Mouse (Mus musculus) midbrain, embryonic 15.5 days (tissue): ENCODE measurements at regions not wholly inside any gene's neighbourhood (a gene's known extent, or its start where the extent isn't known, plus 50 kb on each side); places are given as distances from the start of the nearest gene placed in this dataset.
A peak's percentile ranks its signal among the peaks of the same experiment; 100 is the strongest.

Source experiments
- ATAC-seq: fragments of 200-750 bp; cut with Nextera tagmentation; replicated peaks from 2 replicates; pipeline ENCODE4 v1.8.0; 2017; ENCODE audit warnings: moderate TSS enrichment
- H3K27ac ChIP-seq: fragments of 300-500 bp; sonication (generic); 2 replicates; pipeline ENCODE4 v1.5.1; 2015; ENCODE audit warnings: mild to moderate bottlenecking, inconsistent platforms
- H3K27me3 ChIP-seq: fragments of 300-500 bp; sonication (generic); replicated peaks from 2 replicates; pipeline ENCODE4 v1.6.1; 2015; ENCODE audit warnings: inconsistent platforms
- H3K36me3 ChIP-seq: fragments of 300-500 bp; sonication (generic); replicated peaks from 2 replicates; pipeline ENCODE4 v1.6.1; 2015; ENCODE audit warnings: inconsistent platforms
- H3K4me1 ChIP-seq: fragments of 300-500 bp; sonication (generic); 2 replicates; pipeline ENCODE4 v1.6.1; 2015; ENCODE audit warnings: inconsistent platforms
- H3K4me2 ChIP-seq: fragments of 300-500 bp; sonication (generic); 2 replicates; pipeline ENCODE4 v1.6.1; 2015; ENCODE audit warnings: inconsistent platforms, mild to moderate bottlenecking, moderate library complexity
- H3K4me3 ChIP-seq: fragments of 300-500 bp; sonication (generic); 2 replicates; pipeline ENCODE4 v1.5.1; 2015; ENCODE audit warnings: mild to moderate bottlenecking, inconsistent platforms
- H3K9ac ChIP-seq: fragments of 300-500 bp; sonication (generic); 2 replicates; pipeline ENCODE4 v1.6.1; 2015; ENCODE audit warnings: mild to moderate bottlenecking, inconsistent platforms
- H3K9me3 ChIP-seq: fragments of 300-500 bp; sonication (generic); 2 replicates; pipeline ENCODE4 v1.6.1; 2016; ENCODE audit warnings: inconsistent platforms
- WGBS: fragments of 180-500 bp; shearing (Covaris S2); methylation state at CpG from one replicate; pipeline ENCODE4 v1.1.7; 2015; ENCODE audit warnings: mixed read lengths; 5-methylcytosine and 5-hydroxymethylcytosine counted together

DNA sequence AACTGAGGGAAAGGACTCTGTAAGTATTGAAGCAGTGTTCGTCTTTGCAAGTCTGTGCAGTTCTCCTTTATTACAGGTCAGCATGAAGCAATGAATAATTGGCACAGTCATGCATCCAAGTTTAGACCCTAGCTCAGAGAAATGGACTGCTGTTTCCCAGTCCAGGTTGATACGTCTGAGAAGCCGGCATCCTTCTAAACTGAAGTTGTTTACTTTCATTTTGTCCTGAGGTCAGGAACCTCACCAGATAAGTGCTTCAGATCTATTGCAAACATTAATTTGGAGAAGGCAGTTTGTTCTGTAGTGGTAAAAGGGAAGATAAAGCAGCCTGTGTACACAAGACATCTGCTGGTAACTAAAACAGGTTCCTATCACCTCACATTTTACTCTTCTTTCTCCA, 1165.6 kb upstream of the Tenm4 start:
- Histone ChIP-seq H3K9ac (no peak overlapping the region), H3K4me3 (no peak overlapping the region), H3K36me3 (no peaks in the 10 kb centered on the region), H3K4me1 (no peaks in the 10 kb centered on the region), H3K27me3 (no peaks in the 10 kb centered on the region), H3K4me2 (no peak overlapping the region), H3K9me3 (no peaks in the 10 kb centered on the region), H3K27ac (no peak overlapping the region)
- no peak for ATAC-seq
- 62% methylated on average over 3 of the region's 3 CpGs for WGBS

GRCm38 (mm10) chr7:95008896-95009430, 1162.1 kb upstream of the Tenm4 start:
- Histone ChIP-seq H3K4me2 (no peak overlapping the region), H3K4me3 (no peak overlapping the region), H3K27me3 (no peaks in the 10 kb centered on the region), H3K36me3 (no peaks in the 10 kb centered on the region), H3K4me1 (no peaks in the 10 kb centered on the region), H3K9ac (no peak overlapping the region), H3K9me3 (no peaks in the 10 kb centered on the region), H3K27ac (no peak overlapping the region)
- WGBS, result 80% methylated on average over 6 of the region's 6 CpGs
- no peak for ATAC-seq

DNA sequence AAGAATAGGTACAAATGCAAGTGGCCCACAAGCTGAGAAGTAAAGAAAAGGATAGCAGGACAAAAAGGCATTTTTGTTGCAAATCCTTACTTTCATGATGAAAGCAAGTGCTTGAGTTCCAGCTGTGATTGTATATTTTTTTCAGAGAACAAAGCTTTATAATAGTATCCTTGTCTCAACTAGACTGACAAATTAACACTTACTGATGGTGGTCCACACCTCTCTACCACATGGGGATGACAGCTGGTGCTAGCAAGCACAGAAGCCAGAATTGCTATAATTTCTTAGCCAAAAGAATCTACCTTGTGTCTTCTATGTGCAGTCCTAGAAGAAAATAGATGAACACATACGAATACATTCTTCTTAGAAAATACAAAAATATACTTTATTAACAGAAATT, 1150.8 kb upstream of the Tenm4 start:
- Histone ChIP-seq H3K9me3 (no peaks in the 10 kb centered on the region), H3K9ac (no peak overlapping the region), H3K4me3 (no peak overlapping the region), H3K27ac (no peak overlapping the region), H3K4me1 (no peaks in the 10 kb centered on the region), H3K36me3 (no peaks in the 10 kb centered on the region), H3K27me3 (no peaks in the 10 kb centered on the region), H3K4me2 (no peak overlapping the region)
- WGBS, result 84% methylated on average over 1 of the region's 1 CpGs
- ATAC-seq, result no peak

DNA sequence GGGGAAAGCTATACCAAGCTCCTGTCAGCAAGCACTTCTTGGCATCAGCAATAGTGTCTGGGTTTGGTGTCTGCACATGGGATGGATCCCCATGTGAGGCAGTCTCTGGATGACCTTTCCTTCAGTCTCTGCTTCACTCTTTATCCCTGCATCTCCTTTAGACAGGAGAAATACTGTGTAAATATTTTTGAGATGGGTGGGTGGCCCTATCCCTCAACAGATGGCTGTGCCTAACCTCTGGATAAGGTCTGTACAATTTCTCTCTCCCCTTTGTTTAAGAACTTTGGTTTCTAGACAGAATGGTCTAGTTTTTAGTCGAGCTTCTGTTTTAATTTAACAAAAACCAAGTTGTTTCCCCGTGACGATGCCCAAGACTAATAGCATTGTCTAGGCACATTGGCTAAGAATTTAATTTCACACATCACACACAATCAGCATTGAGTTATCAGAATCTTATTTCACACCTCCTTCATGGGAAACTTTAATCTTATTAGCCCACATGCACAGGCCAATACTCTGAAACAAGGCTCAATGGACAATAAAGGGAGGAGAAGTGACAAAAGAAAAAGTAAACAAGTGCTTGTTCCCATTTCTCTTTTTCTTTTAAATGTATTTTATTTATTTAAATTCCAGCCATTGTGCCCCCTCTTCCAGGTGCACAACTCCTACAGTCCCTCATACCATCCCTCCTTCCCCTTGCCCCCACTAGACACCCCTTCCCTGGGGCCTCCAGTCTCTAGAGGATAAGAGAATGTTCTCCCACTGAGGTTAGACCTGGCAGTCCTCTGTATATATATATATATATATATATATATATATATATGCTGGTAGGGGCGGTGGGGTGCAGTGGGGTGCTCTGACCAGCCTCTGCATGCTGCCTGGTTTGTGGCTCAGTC, 1142.9 kb upstream of the Tenm4 start:
- no peaks in the 10 kb centered on the region for H3K27me3 ChIP-seq
- peak; percentile 76; the same call in 1 of the 2 replicates for ATAC-seq
- no peak overlapping the region for H3K9ac ChIP-seq
- H3K27ac ChIP-seq, result no peak overlapping the region
- no peaks in the 10 kb centered on the region for H3K9me3 ChIP-seq
- H3K36me3 ChIP-seq, result no peaks in the 10 kb centered on the region
- no peaks in the 10 kb centered on the region for H3K4me1 ChIP-seq
- 38% methylated on average over 4 of the region's 4 CpGs for WGBS
- H3K4me3 ChIP-seq, result no peak overlapping the region
- H3K4me2 ChIP-seq, result no peak overlapping the region
